Mouse (Mus musculus) frontal cortex, postnatal 10 days (tissue): ENCODE data around the gene Izumo1.
A peak's percentile ranks its signal among the peaks of the same experiment; 100 is the strongest.

Experiments used
- DNase-seq, 2 experiments: peaks; one replicate each; pipeline ENCODE4 v3.0.0; 2022; ENCODE audit warnings: low spot score in 2 of 2, mixed read lengths in 1 of 2

Gene Izumo1

GRCm38 (mm10) chr7:45618316-45618715 is 3.3 kb upstream of the Izumo1 start:
- DNase-seq, result no peak

GRCm38 (mm10) chr7:45619592-45619991 is 2.0 kb upstream of the Izumo1 start:
- no peak for DNase-seq

- DNase-seq, result no peak
Measured at GRCm38 (mm10) chr7:45623507-45623906, 1.9 kb downstream of the Izumo1 start.

GRCm38 (mm10) chr7:45624718-45625117 is 3.1 kb downstream of the Izumo1 start:
- no peak for DNase-seq

- DNase-seq, result no peak
Measured at GRCm38 (mm10) chr7:45625481-45625880, 3.9 kb downstream of the Izumo1 start.

GRCm38 (mm10) chr7:45626571-45627076 is 5.0 kb downstream of the Izumo1 start:
- DNase-seq, result no peak

- no peak for DNase-seq
Measured at GRCm38 (mm10) chr7:45627261-45627660, 5.7 kb downstream of the Izumo1 start, which contains the start of gene Rasip1. Gene Rasip1 (plus strand): TSS chr7:45627488.

GRCm38 (mm10) chr7:45628364-45629294 is 7.0 kb downstream of the Izumo1 start:
- DNase-seq, result peak; percentile 59 to 76

GRCm38 (mm10) chr7:45630064-45630907 is 8.7 kb downstream of the Izumo1 start:
- no peak for DNase-seq

- DNase-seq, result no peak
Measured at GRCm38 (mm10) chr7:45632499-45632898, 10.9 kb downstream of the Izumo1 start.

GRCm38 (mm10) chr7:45634946-45635681 is 13.5 kb downstream of the Izumo1 start:
- no peak for DNase-seq

GRCm38 (mm10) chr7:45635711-45636688 is 14.4 kb downstream of the Izumo1 start:
- DNase-seq, result no peak

GRCm38 (mm10) chr7:45637710-45638109 is 16.1 kb downstream of the Izumo1 start:
- DNase-seq, result no peak

- DNase-seq, result peak; percentile 94 to 95
Measured at GRCm38 (mm10) chr7:45638623-45639401, 17.2 kb downstream of the Izumo1 start.

GRCm38 (mm10) chr7:45639561-45640027 is 18.0 kb downstream of the Izumo1 start, which contains the start of gene Mamstr:
Gene Mamstr (plus strand): TSS chr7:45639977.
- DNase-seq, result no peak

- DNase-seq, result no peak
Measured at GRCm38 (mm10) chr7:45640191-45640957, 18.8 kb downstream of the Izumo1 start.

- no peak for DNase-seq
Measured at GRCm38 (mm10) chr7:45641391-45642040, 19.9 kb downstream of the Izumo1 start.

- no peak for DNase-seq
Measured at GRCm38 (mm10) chr7:45642083-45642482, 20.5 kb downstream of the Izumo1 start.
